Mouse (Mus musculus): ENCODE results near the gene Nlrp14.

DNA sequence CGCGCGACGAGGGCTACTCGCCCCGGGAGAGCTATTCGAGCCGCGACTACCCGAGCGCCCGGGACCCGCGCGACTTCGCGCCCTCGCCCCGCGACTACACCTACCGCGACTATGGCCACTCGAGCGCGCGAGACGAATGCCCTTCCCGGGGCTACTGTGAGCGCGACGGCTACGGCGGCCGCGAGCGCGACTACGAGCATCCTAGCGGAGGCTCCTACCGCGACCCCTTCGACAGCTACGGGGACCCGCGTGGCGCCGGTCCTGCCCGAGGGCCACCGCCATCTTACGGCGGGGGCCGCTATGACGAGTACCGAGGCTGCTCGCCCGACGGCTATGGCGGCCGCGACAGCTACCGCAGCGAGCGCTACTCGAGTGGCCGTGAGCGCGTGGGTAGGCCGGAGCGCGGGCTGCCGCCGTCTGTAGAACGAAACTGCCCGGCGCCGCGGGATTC, 43.4 kb downstream of the Nlrp14 start:
- TF ChIP-seq CTCF (conservative IDR thresholded peaks at IDR 0.05; ENCODE audit: low read length): no peak
- TF ChIP-seq POU5F1 (IDR thresholded peaks at IDR 0.05; ENCODE audit: borderline replicate concordance, low read length): no peak
- no peak for TF ChIP-seq NANOG (IDR thresholded peaks at IDR 0.05; ENCODE audit: borderline replicate concordance, low read length)

All from E14TG2a.4 (cell line).